Mouse (Mus musculus) heart, embryonic 16.5 days (tissue): Measurements from ENCODE around the gene Kctd11. TPM values are rescaled to one million over a fixed set of nuclear protein-coding genes. Genes with fewer than 3 reads are reported as not detected.
"Not testable (repeated sequence)": the region's sequence is repeated elsewhere in the genome, so short reads cannot be mapped to it uniquely, and the experiment has no call there.

ENCODE experiments used
- ATAC-seq: fragments of 200-750 bp; cut with Nextera tagmentation; replicated peaks from 2 replicates; pipeline ENCODE4 v1.8.0; 2017; ENCODE audit warnings: moderate number of reproducible peaks; ENCODE audit not compliant: insufficient read depth, low FRiP score; ENCODE audit errors: extremely low read depth
- H3K27ac ChIP-seq: fragments of 300-500 bp; sonication (generic); 2 replicates; pipeline ENCODE4 v1.5.1; 2014; ENCODE audit warnings: mild to moderate bottlenecking, low read length, control low read depth, moderate library complexity
- H3K27me3 ChIP-seq: fragments of 300-500 bp; sonication (generic); 2 replicates; pipeline ENCODE4 v1.6.1; 2014; ENCODE audit warnings: low read length, mixed read lengths; ENCODE audit not compliant: control insufficient read depth, insufficient read depth
- H3K36me3 ChIP-seq: fragments of 300-500 bp; sonication (generic); 2 replicates; pipeline ENCODE4 v1.6.1; 2014; ENCODE audit not compliant: control insufficient read depth, insufficient read depth
- H3K4me1 ChIP-seq: fragments of 300-500 bp; sonication (generic); 2 replicates; pipeline ENCODE4 v1.6.1; 2014; ENCODE audit warnings: low read length, mixed read lengths; ENCODE audit not compliant: control insufficient read depth, insufficient read depth
- H3K4me2 ChIP-seq: fragments of 300-500 bp; sonication (generic); 2 replicates; pipeline ENCODE4 v1.6.1; 2014; ENCODE audit warnings: low read depth, mild to moderate bottlenecking, control low read depth, low read length
- H3K4me3 ChIP-seq: fragments of 300-500 bp; sonication (generic); 2 replicates; pipeline ENCODE4 v1.5.1; 2014; ENCODE audit warnings: mild to moderate bottlenecking, control low read depth, low read length
- H3K9ac ChIP-seq: fragments of 300-500 bp; sonication (generic); 2 replicates; pipeline ENCODE4 v1.6.1; 2014; ENCODE audit warnings: low read length, control low read depth
- H3K9me3 ChIP-seq: fragments of 300-500 bp; sonication (generic); replicated peaks from 2 replicates; pipeline ENCODE4 v1.6.1; 2016; ENCODE audit warnings: low read length; ENCODE audit not compliant: control insufficient read depth
- WGBS: fragments of 180-500 bp; shearing (Covaris S2); extraction: QIAGEN DNeasy Blood & Tissue Kit; methylation state at CpG from one replicate; pipeline ENCODE4 v1.1.7; 2014; 5-methylcytosine and 5-hydroxymethylcytosine counted together
- polyA plus RNA-seq: library from polyadenylated mRNA; unstranded; fragments of >200 nt; fragmentation: Nextera tagmentation; extraction: Ambion mirVana; gene quantifications from 2 replicates; pipeline ENCODE4 v1.2.1, GENCODE M21; 2015

Kctd11 gene
- polyA plus RNA-seq, 1 experiment from 2014 or later, result 3.9 TPM

DNA sequence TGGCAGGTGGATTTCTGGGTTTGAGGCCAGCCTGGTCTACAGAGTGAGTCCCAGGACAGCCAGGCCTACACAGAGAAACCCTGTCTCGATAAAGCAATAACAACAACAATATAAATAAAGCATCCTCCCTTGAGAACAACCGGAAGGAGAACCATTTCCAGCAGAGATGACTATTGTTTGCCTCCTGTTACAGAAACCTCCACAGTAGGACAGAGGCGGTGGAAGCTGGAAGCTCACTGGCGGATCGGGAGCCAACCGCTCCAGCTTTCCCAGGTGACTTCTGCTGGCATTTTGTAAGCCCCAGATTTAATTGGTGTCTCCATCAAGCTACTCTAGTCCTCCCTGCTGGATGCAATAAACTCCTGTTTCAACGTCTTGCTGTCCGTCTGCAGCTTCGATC, 15.6 kb downstream of the Kctd11 start:
- Histone ChIP-seq H3K4me2 (no peak overlapping the region), H3K36me3 (no peaks in the 10 kb centered on the region), H3K4me1 (peaks cover 3% of the 10 kb centered on the region), H3K9me3 (no peaks in the 10 kb centered on the region), H3K4me3 (no peak overlapping the region), H3K9ac (no peak overlapping the region), H3K27me3 (no peaks in the 10 kb centered on the region), H3K27ac (no peak overlapping the region)
- no peak for ATAC-seq
- 79% methylated on average over 9 of the region's 9 CpGs for WGBS

DNA sequence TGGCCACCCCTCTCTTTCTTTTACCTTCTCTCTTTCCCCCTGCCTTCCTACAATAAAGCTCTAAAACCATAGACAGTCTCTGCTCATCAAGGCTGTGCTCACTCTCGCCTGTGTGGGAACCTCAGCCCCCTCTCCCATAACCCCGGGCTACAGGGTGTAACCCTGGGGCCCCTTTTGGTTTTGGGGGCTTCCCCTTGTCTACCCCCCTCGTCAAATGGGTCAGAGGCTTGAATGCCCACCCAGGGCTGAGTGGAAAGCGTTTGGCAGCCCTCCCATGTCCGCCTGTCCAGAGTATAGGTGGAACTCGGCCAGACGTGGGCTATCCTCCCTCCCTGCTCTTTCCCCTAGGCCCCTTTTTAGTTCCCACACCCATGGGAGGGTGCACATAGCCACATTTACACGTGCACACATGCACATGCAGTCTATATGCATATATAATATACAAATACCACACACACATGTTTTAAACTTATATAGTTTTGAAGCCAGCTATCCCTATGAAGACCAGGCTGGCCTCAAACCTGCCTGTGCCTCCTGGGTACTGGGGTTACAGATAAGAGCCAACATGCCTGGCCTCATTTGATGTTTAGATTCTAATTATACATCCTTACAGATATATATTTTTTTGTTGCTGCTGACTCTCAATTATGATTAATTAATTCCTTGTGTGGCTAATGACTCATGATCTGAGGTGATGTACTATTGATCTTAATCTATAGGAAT, 16.9 kb downstream of the Kctd11 start:
- no peak overlapping the region for H3K4me3 ChIP-seq
- peak overlapping the region; percentile 35; the same call in 1 of the 2 replicates for H3K27ac ChIP-seq
- no peak overlapping the region for H3K4me2 ChIP-seq
- no peaks in the 10 kb centered on the region for H3K27me3 ChIP-seq
- H3K9me3 ChIP-seq, result no peaks in the 10 kb centered on the region
- H3K4me1 ChIP-seq, result peaks cover 3% of the 10 kb centered on the region
- no peak for ATAC-seq
- H3K9ac ChIP-seq, result no peak overlapping the region; the same call in 1 of the 2 replicates
- WGBS, result 38% methylated on average over 8 of the region's 8 CpGs
- no peaks in the 10 kb centered on the region for H3K36me3 ChIP-seq

DNA sequence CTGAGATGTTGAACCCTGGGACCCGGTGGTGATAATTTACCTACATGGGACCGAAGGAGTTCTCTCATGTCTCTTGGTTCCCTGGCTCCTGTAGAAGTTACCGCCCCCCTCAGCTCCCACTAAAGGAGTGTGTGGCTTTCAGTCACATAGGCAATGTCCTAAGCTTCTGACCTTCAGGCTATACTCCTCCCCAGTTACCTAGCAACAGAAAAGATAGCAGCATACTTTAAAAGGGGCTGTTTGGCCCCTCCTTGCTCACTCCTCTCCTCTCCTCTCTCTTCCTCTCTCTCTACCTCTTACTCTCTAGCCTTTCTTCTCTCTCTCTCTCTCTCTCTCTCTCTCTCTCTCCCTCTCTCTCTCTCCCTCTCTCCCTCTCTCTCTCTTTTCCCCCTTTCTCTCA, 17.5 kb downstream of the Kctd11 start:
- not testable (repeated sequence) for H3K9me3 ChIP-seq, H3K4me3 ChIP-seq, H3K27me3 ChIP-seq, H3K9ac ChIP-seq, H3K4me2 ChIP-seq, H3K4me1 ChIP-seq, H3K36me3 ChIP-seq, H3K27ac ChIP-seq
- ATAC-seq, result peak; percentile 52
- WGBS, result 38% methylated on average over 3 of the region's 3 CpGs

DNA sequence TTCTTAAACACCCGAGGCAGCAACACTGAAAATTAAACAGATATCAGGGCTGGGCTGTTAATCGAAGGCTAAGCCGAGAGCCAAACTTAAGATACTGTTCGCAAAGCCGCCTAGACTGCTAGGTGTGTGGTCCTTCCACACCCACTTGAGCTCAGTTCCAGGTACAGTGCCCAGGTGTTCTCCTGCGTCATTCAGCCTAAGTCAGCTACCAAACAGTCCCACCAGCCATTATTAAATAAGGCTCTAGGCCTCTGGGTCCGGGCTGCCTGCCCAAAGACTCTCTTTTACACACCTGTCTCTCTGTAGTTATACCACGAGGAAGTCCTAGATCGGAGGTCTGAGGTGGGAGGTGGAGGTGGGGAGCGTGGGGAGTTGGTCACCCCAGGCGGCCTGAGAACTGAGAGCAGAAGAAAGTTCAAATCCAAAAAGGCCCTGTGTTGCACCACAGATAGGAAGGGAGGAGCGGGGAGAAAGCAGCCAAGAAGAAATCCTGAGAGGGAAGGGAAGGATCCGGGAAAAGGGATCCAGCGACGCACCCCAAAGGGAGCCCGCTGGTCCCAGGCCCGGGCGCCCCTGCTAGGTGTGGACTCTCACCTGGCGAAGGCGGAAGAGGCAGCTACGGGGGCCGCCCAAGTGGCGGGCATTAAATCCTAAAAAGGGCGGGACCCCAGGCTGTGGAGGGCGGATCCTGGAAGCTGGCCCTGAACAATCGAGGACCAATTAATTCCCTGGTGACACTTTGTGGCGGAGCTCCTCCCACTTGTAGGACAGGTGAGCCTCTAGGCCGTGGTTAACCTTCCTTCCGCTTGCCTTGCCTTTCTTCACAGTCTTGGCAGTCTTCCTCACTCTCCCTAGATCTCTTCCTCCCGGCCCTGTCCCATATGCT, 22.9 kb downstream of the Kctd11 start, which contains the start of gene Tnk1:
Tnk1 (minus strand) TSS at position 618 of the 886 bp plus-strand sequence.
- ATAC-seq, result no peak
- Histone ChIP-seq H3K9ac (no peak within 1 kb of the TSS), H3K4me3 (no peak within 1 kb of the TSS), H3K27ac (no peak within 1 kb of the TSS), H3K4me1 (peaks cover 3% of the 10 kb centered on the region), H3K27me3 (peaks cover 12% of the 10 kb centered on the region; the same call in 1 of the 2 replicates), H3K4me2 (no peak within 1 kb of the TSS), H3K36me3 (no peaks in the 10 kb centered on the region), H3K9me3 (no peaks in the 10 kb centered on the region)
- 25% methylated on average over 30 of the region's 30 CpGs for WGBS

DNA sequence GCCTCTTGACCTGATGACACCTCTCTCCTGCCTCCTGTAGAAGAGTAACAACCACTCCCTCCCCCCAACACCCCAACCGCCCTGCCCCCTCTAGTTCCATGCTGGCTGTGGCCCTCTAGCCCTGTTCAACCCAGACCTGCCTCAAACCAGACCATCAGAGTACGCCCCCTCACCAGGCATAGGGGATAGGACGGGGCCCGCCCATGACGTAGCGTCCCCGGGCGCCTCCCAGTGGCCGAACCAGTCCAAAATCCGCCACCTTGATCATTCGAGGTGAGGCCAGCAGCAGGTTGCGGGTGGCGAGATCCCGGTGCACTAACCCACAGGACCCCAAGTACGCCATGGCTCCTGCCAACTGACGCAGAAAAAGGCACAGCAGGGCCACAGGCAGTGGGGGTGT, 25.9 kb downstream of the Kctd11 start:
- no peak overlapping the region for H3K4me3 ChIP-seq
- H3K27me3 ChIP-seq, result peaks cover 12% of the 10 kb centered on the region; the same call in 1 of the 2 replicates
- peaks cover 14% of the 10 kb centered on the region for H3K36me3 ChIP-seq
- peaks cover 8% of the 10 kb centered on the region for H3K4me1 ChIP-seq
- H3K4me2 ChIP-seq, result no peak overlapping the region
- no peaks in the 10 kb centered on the region for H3K9me3 ChIP-seq
- no peak overlapping the region for H3K9ac ChIP-seq
- 19% methylated on average over 16 of the region's 16 CpGs for WGBS
- ATAC-seq, result 0 out of 2 replicates have a peak, but pooled peaks have one; percentile 44
- H3K27ac ChIP-seq, result no peak overlapping the region

DNA sequence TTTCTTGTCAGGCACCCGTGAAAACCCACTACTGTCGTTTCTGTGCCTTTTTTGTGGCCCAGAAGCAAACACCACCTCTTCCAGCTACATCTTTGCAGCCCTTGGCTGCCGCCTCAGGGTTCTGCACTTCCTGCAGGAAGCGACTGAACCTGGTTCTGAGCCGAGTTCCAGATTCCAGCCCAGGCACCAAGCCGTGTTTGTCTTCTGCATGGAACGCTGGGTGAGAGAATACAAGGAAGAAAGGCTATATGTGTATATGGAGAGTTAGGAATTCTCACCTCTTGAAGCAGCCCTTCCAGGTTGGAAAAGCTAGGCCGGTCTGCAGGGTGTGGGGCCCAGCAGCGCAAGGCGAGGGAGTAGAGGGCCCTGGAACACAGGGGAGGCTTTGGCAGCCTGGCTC, 26.5 kb downstream of the Kctd11 start:
- H3K36me3 ChIP-seq, result peaks cover 20% of the 10 kb centered on the region
- 80% methylated on average over 10 of the region's 10 CpGs for WGBS
- no peak overlapping the region for H3K27ac ChIP-seq
- no peak overlapping the region for H3K4me3 ChIP-seq
- peaks cover 8% of the 10 kb centered on the region for H3K4me1 ChIP-seq
- no peak overlapping the region for H3K9ac ChIP-seq
- peaks cover 12% of the 10 kb centered on the region; the same call in 1 of the 2 replicates for H3K27me3 ChIP-seq
- ATAC-seq, result no peak
- no peaks in the 10 kb centered on the region for H3K9me3 ChIP-seq
- no peak overlapping the region for H3K4me2 ChIP-seq

DNA sequence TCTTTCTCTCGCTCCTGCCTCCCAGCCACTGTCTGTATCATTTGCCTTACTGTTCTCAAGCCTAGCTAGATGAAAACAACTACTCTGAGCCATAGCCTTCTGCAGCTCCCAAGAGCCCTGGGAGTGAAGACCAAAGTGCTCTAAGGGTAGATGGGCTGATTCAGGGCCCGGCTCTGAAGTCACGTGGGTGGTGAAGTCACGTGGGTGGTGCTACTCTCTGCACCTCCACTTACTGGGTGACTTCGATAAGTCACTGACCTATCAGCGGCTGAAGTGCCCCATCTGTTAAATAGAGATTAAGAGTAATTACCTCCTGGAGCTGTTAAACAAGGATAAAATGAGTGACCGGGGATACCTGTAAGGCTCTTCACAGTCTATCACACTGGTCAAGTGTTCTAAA, 27.2 kb downstream of the Kctd11 start:
- Histone ChIP-seq H3K4me2 (no peak overlapping the region), H3K4me1 (peaks cover 11% of the 10 kb centered on the region), H3K4me3 (no peak overlapping the region), H3K36me3 (peaks cover 25% of the 10 kb centered on the region), H3K27ac (no peak overlapping the region), H3K27me3 (peaks cover 12% of the 10 kb centered on the region; the same call in 1 of the 2 replicates), H3K9ac (no peak overlapping the region), H3K9me3 (no peaks in the 10 kb centered on the region)
- ATAC-seq, result no peak
- WGBS, result 33% methylated on average over 7 of the region's 7 CpGs

DNA sequence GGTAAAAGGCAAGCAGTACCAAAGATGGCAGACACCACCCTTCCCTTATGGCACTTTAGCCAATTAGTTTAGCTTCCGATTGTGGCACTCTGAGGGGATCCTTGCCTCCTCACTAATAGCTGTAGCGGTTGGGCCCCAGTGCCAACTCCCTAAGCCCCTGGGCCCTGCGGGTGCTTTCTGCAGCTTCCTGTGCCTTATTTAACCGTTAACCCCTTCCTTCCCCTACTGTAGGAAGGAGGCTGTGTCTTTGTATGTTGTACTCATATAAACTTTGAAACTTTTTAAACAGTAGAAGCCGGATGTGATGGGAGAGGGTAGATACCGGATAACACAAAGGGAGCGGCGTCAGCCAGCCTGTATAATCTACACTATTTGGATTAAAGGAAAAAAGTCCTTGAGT, 30.5 kb downstream of the Kctd11 start:
- no peak overlapping the region for H3K27ac ChIP-seq
- 72% methylated on average over 8 of the region's 8 CpGs for WGBS
- H3K9ac ChIP-seq, result no peak overlapping the region
- no peak for ATAC-seq
- peaks cover 16% of the 10 kb centered on the region for H3K4me1 ChIP-seq
- H3K4me2 ChIP-seq, result no peak overlapping the region
- H3K27me3 ChIP-seq, result no peaks in the 10 kb centered on the region
- no peaks in the 10 kb centered on the region for H3K9me3 ChIP-seq
- H3K4me3 ChIP-seq, result no peak overlapping the region
- peaks cover 30% of the 10 kb centered on the region for H3K36me3 ChIP-seq

DNA sequence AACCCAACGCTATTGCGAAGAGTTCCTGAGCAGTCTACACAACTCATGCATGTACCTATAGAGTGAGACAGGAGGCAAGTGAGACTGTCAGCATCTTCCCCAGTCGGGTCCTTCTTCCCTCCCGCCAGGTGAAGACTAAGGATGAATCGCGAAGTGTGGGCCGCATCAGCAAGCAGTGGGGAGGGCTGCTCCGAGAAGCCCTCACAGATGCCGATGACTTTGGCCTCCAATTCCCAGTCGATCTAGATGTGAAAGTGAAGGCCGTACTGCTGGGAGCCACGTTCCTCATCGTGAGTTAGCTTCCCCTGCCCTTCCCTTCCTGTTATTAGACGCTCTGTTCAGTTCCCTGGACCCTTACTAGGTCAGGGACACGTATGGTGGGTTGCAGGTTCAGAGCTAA, 31.3 kb downstream of the Kctd11 start:
- WGBS, result 92% methylated on average over 15 of the region's 15 CpGs
- peaks cover 22% of the 10 kb centered on the region for H3K4me1 ChIP-seq
- H3K9ac ChIP-seq, result no peak overlapping the region
- ATAC-seq, result no peak
- no peak overlapping the region for H3K27ac ChIP-seq
- H3K36me3 ChIP-seq, result peaks cover 30% of the 10 kb centered on the region
- no peaks in the 10 kb centered on the region for H3K27me3 ChIP-seq
- H3K9me3 ChIP-seq, result no peaks in the 10 kb centered on the region
- H3K4me2 ChIP-seq, result no peak overlapping the region
- H3K4me3 ChIP-seq, result no peak overlapping the region
